Mouse (Mus musculus) CH12F3 (cell line): ENCODE data around the gene Cdca4.
"Not testable (repeated sequence)": the region's sequence is repeated elsewhere in the genome, so short reads cannot be mapped to it uniquely, and the experiment has no call there.

Source experiments
- in situ Hi-C: fragments of 300-500 bp; cut with MboI; formaldehyde crosslinking; loops from 2 replicates; pipeline ENCODE4 v1.14.3; 2020; ENCODE audit warnings: low sequenced_read_pairs

Cdca4 gene

DNA sequence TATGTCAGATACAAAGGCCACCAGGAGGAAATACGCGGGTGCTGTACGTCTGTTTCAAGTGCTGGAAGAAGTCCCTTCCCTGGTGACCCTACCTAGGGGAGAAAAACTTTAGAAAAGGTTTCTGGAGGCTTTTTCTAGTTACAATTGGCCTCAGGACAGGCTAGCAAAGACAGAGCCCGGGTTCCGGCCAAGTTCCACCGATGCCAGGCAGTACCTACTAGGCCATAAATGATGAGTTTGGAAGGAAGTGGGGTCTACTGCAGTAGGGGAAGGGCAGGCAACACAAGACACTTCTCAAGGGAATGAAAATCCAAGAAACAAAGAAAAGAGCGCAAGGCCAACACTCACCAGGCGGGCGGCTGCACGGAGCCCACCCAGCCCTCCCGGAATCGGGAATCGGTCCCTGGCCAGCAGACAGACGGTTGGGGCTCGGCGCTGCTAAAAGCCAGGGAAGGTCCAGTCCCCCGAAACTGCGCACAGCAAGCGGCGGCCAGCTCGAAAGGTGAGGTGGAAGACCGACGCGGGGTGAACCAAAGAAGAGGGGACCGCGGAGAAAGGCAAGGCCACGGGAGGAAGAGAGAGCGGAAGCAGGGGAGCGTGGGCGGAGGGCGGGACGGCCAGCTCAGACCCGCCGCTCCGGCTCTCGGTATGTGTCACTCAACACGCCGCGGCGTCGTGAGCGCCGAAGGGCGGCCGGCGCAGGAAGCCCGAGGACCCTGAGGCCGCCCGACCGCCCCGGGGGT lies 551 bp downstream of the Cdca4 start:
- in situ Hi-C loops, result no loop called here

DNA sequence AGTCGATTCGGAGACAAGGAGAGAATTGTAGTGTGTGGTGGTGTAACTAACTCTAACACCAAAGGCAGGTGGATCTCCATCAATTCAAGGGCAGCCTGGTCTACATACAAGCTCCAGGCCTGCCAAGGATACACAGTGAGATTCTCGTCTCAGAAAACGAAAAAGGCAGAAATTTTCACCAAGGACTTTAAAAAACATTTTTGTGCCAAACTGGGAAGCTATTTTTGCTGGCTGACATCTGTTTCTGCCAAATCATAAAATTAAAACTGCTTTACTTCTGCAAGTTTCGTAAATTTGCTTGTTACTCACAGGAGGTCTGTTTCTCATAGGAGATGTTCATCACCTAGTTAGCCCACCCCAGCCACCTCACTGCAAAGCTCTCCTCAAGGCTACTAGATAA lies 3.3 kb downstream of the Cdca4 start:
- in situ Hi-C loops, result no loop called here

DNA sequence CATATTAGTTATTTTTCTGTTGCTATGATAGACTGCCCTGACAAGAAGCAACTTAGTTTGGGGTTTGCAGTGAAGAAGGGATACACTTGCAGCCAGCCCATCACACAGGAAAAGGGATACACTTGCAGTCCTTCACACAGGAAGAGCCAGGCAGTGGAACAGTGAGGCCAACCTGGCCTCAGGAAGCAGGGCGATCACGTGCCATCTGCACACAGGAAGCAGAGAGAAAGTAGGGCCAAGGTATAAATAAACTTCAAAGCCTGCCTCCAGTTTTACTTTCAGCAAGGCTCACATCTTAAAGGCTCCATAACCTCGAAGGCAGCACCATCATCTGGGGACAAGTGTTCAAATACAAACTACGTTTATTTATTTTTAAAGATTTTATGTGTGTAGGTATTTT lies 6.0 kb downstream of the Cdca4 start:
- in situ Hi-C loops, result no loop called here

DNA sequence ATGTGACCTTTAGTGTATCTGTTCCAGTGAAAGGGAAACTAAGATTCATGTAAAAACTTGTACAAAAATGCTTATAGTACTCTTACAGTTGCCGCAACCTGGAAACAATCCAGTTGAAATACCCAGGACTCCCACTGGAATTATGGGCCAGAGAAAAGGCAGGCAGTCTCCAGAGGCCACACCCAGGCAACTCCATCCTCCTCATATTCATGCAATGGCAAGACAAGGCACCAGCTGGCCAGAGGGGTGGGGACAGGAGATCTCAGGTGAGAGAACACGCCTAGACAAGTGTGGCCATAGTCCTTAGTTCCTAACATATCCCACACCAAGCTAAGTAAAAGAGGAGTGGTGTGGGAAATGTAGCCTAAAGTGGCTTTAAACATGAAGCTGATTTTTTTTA lies 6.5 kb downstream of the Cdca4 start:
- in situ Hi-C loops, result no loop called here

DNA sequence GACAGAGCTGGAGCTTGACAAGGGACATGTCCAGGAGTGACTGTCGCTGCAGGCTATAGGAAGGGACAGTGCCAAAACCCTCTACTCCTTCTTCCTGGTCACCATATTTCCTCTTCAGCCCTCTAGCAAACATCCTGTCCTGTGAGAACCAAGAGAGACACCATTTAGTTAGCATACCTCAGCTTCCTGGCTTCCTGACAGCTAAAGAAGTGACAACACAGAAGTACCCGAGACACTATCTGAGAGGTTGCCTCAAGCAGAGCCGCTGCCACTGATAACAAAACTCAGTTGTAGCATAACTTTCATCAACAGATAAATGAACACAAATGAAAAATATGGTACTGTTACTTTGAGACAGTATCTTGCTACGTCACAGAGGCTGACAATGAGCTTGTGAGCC lies 7.2 kb downstream of the Cdca4 start:
- in situ Hi-C loops, result no loop called here

DNA sequence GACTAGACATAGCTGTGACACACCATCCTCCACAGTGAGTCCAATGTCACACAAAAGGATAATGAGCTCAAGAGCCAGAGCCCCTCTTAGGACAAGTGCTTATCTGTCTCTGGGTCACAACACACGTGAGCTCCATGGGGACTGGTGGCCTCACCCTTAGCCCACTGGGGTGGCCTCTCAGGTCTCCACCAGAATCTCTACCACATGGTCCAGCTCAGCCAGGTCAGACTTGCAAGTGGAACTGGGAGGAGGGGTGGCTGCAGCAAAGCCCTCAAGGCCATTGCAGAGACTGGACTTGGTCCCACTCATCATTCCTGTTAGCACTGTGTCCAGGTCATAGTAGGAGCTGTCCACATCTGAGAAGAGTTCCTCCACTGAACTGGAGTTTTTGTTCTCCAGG lies 8.0 kb downstream of the Cdca4 start:
- in situ Hi-C loops, result no loop called here

DNA sequence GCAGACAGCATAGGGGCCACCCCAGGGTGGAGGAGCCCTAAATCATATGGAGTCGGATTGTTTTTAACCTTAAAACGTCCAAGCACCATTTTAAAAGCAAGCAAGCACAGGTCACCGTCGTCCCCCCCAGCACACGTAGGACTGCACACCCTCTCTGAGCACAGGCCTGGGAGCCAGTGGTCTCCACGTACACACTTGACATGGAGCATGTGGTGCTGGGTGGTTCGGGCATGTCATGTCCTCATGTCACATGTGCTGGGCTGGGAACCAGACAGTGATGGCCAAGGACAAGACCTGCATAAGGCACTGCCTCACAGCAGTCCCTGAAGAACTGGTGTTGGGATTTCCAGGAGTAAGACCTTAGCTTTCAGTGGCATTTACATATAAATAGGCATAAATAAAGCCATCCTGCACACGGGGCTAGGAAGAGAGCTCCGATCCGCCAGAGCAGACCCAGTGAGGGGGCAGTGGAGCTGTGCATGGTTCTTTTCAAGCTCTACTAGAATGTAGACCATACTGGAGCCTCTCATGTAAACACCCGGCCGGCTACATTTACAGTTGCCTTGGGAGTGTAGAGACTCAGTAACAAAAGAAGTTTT lies 8.7 kb downstream of the Cdca4 start:
- in situ Hi-C loops, result no loop called here

DNA sequence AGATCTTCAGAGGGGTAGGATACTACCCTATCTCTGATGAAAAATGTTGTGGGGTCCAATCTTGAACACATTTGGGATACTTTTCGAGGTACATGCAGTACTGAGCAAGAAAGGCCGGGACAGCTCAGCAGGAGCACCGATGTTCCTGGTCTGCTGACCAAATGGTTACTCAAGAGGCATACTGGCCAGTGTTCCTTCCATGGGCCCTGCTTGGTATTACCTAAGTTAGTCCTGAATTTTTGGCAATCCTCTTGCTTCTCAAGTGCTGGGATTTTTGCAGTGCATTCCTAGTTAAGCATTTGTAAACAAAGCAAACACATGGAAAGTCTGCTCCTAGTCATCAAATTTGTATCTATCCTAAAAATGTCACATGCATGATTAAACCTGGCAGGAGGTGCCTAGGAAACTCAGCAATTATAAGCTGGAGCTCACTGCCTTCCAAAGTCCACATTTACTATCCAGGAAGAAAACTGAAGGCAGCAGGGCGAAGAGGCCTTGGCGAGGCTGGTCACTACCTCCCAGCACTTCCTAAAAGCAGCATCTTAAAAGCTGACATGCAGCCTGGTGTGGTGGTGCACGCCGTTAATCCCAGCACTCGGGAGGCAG lies 10.1 kb downstream of the Cdca4 start:
- in situ Hi-C loops, result no loop called here

DNA sequence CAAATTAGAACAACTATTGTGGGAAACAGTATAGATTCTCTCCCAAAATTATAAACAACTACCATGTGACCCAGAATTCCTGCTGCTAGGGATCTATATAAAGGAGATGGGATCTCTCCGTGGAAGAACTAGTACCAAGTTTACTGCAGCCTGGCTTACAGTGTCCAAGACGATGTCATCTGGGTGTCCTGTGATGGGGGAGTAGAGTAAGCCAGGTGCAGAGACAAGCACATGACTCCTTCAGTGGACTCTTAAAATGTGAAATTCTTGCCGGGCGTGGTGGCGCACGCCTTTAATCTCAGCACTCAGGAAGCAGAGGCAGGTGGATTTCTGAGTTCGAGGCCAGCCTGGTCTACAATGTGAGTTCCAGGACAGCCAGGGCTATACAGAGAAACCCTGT lies 12.4 kb downstream of the Cdca4 start:
- in situ Hi-C loops, result not testable (repeated sequence)

DNA sequence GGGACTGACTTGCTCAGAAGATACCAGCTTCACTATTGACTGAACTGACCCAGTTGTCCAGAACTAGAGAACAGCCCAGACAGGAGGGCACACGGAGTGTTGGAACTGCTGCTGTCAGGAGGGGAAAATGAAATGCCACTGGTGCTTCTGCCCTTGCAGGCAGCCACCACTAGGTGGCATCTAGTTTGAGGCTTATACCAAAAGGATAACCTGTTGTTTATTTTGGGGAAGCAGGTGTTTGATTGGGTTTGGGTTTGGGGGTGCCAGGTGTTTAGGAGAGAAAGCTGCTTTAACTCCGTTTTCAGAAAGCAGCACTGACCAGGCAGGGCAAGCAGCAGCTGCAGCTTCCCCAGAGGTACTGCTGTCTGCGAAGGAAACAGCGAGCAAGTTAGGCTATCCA lies 12.9 kb downstream of the Cdca4 start:
- in situ Hi-C loops, result no loop called here

DNA sequence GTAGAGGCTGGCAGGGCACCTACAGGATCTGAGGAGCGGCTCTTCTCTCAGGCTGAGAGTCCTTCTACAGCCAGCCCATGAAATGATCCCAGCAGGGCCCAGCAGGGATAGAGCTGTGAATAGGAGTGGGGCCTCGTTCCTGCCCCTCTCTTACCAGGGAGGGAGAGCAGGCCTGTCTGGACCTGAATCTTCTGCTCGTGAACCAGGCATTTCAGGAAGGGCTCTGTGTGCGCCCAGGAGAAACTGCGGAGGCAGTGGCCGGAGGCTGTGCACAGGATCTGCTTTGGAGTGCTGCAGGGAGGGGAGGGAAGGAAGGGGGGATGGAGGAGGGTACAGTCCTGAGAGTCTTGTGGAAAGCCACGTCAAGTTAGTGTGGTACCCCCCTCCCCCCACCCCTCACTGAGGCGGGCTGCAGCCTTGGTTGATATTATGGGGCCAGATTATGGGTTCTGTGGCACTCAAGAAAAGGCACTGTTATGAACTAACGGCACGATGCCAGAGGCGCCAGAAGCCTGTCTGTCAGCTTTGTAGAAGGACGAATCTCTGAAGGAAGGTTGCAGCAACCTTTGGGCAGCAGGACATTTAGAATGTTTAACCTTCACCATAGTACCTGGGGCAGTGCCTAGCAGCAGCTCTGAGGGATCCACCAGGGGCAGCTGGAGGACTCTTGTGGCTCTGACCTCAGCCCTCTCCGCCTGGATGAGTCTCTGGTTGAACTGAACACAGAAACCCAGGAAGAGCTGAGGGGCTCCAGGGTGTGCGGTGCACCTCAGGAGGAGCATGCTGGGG lies 14.3 kb downstream of the Cdca4 start:
- in situ Hi-C loops, result no loop called here

DNA sequence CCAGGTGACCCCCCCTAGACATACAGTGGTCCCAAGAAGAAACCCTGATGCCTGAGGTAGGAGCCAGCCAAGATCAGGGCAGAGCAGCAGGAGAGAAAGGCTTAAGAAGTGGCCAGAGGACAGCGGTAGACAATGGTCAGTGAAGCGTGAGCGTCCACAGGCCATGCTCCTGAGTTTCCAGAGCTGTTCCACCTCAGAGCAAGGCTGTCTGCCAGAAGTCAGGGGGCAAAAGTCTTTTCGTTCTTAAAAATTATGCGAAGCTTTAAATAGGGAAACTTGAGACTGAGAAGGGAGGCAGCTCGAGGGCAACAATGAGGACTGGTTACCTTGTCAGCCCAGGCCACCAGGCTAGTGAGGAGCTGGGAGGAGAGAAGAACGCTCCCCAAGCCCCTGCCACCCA lies 15.9 kb downstream of the Cdca4 start:
- in situ Hi-C loops, result no loop called here

DNA sequence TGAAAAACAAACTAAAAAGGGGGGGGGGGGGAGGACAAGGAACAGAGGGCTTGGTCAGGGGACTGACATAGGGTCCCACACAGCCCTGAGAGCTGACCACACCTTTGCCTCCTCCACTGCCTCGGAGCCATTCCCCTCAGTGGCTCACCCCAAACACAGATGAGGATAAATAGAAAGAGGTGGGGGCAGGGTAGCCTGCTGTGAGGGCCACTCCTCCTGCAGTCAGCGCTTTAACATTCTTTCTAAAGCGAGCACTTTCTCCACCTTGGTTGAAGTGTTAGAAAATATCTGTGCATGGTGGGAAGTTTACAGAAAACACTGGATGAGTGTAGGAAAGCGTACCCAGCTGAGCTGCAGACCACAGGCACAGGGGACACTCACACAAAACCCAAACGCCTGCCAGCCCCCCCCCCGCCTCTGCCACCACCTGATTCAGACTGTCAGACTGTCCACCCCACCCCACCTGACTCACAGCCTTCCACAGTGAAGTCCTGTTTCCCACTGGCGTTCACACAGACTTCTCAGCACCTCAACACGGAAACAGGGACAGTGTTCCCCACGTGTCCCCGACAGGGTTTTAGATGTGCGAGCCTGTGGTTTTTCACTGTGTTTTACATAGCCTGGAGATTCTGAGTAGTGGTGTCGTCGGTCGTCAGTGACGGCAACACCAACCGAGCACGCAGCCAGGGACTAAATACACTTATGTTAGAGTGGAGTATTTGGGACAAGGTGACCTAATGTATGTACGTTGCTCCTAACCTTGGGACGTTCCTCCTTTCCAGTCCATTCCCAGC lies 18.9 kb downstream of the Cdca4 start:
- in situ Hi-C loops, result no loop called here

DNA sequence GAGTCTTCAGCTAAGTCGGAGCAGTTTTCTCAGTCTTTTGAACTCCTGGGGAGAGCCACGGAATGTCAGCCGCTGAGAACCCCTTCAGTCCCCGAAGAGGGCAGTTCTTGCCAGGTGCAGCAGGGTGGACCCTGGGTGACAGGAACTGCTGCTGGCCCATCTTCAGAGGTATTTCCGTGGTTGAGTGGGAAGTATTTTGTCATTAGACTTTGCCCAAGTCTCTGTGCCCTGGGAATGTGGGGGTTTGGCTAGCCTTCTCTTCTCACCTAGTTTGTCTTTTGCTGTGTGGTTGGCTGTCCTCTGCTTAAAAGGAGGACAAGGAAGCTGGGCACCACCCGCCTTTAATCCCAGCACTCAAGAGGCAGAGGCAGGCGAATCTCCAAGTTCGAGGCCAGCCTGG lies 19.6 kb downstream of the Cdca4 start:
- in situ Hi-C loops, result no loop called here

DNA sequence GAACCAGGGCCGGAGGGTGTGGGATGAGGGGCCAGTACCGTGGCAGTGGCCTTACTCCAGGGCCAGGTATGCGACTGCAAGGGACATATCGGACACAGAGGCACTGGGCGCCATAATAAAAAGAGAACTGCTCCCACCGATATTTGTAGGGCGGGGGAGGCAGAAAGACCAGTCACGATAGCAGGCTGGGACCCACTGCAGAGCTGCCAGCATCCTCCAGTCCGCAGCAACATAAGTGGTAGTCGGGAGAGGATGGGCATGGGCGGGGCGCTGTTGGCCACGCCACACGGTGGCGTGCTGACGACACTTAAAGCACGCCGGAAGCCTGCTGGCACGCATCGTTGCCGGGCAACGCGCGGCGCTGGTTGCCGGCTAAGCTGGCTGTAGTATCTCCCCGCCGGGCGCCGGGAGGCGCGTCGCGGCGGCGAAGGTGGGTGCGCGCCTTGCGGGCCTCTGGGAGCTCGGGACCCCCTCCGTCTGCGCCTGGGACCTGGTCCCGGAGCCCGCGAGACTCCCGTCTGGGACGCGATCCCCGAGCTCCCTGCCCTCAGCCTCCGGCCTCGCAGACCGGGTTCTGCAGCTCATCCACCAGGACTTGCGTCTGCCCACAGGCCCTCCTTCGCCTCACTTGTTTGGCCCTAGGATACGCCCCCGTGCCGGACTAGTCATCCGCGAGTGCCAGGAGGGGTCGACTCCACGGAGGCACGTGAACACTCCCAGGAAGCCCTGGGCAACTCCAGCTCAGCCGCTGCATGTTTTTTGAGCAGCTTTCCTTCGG lies 20.4 kb downstream of the Cdca4 start, which contains the start of gene Clba1:
TSS of gene Clba1 (plus strand) at position 351 of the 778 bp plus-strand sequence.
- in situ Hi-C loops, result no loop called here

DNA sequence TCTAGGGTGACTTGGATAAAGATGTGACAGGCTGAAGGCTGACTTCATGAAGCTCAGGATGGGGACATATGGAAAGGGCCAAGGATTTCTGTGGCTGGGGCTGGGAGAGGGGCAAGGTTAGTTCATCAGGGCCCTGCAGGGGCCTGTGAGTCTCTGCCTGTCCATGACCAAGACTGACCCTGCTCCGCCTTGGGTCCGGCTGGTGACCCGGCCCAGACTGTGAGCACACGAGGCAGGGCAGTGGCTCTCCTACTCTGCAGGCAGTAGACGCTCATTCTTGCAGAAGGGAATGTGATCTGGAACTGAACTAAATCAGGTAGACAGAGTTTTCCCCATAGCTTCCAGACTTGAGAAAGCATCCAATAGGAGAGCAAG lies 21.0 kb downstream of the Cdca4 start:
- in situ Hi-C loops, result no loop called here

DNA sequence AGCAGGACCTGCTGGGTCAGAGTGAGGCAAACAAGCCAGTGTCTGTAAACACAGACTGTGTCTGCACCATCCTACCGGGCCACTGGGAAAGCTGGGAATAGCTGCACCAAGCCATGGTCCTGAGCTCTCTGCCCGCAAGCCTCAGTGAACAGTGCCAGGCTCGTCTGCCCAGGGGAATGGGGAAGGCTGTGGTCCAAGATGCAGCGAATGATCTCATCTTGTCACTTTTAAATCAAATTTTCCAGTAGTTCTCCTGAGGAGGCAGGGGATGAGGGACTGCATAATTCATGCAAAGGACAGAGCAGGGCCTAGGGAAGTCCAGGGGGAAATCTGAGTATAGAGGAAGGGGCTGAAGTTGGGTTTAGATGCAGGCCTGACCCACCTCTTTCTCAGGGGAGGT lies 21.4 kb downstream of the Cdca4 start:
- in situ Hi-C loops, result no loop called here

DNA sequence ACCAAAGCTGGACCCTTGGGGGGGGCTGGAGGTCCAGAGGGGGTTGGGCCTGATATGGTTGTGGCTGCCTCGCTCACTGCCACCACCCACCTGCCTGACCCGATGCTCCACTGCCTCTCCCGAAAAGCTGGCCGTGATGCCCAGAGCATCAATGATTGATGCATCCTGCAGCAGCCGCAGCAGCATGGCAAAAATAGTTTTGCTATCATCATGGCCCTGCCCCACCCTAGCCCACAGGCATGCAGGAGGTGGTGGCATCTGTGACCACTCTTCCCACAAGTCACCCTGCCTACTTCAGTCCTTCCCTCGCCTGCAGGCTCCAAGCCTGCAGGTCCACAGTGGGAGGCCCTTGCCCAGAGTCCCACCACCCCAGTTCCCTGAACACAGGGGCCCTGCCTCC lies 23.2 kb downstream of the Cdca4 start:
- in situ Hi-C loops, result no loop called here

DNA sequence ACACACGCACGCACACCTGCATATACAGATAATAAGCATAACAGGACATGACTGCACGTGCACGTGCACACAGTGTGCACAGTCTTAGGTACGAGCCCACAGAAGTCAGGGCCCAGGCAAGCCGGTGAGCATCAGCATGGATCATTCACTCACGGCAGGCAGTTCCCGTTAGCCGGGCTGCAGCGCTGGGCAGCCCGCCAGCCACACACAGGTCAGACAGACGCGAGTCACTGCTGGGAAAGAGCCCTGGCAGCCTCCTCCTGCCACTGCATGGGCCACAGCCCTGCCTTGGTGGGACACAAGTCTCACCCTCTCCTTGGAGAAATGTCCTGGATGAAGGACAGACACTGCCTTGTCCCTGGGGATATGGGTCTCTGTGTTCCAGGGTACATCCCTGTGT lies 25.2 kb downstream of the Cdca4 start:
- in situ Hi-C loops, result no loop called here

DNA sequence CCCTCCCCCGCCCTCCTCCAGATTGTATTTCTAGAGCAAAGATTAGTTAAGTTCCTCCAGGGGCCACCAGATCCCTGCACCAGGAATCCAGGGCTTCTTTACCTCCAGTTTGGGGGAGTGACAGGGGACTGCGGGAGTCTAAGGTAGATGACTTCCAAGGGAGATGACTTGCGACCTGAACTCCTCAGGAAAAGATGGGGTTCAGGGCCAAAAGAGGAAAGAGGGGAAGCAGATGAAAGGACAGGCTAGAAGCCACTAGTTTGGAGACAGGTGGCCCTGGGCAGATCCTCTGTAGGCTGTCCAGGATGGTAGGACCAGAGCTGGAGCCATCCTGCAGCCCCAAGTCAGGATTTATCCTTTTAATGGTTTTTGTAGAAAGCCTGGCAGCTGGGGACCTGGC lies 26.3 kb downstream of the Cdca4 start:
- in situ Hi-C loops, result no loop called here
